Mouse (Mus musculus) kidney, adult 2 months (tissue): ENCODE data around the gene Tbc1d1. TPM values are rescaled to one million over a fixed set of nuclear protein-coding genes. Genes with fewer than 3 reads are reported as not detected.

Experiments
- DNase-seq: peaks from one replicate; pipeline ENCODE4 v3.0.0; 2021
- H3K27ac ChIP-seq: fragments of 200-500 bp; 2 replicates; pipeline ENCODE4 v1.5.1; 2012; ENCODE audit warnings: low read depth, low read length, control low read depth, inconsistent platforms; ENCODE audit not compliant: insufficient read depth
- H3K27me3 ChIP-seq: fragments of 200-500 bp; replicated peaks from 2 replicates; pipeline ENCODE4 v1.6.1; 2012; ENCODE audit warnings: mild to moderate bottlenecking, moderate library complexity, low read length, inconsistent platforms; ENCODE audit not compliant: control insufficient read depth, insufficient read depth
- H3K36me3 ChIP-seq: fragments of 200-500 bp; 2 replicates; pipeline ENCODE4 v1.6.1; 2012; ENCODE audit warnings: mild to moderate bottlenecking, moderate library complexity, low read length, inconsistent platforms; ENCODE audit not compliant: control insufficient read depth, insufficient read depth
- H3K4me1 ChIP-seq: fragments of 200-500 bp; 2 replicates; pipeline ENCODE4 v1.6.1; 2011; ENCODE audit warnings: low read length; ENCODE audit not compliant: control insufficient read depth, insufficient read depth
- H3K4me3 ChIP-seq: fragments of 200-500 bp; 2 replicates; pipeline ENCODE4 v1.5.1; 2011; ENCODE audit warnings: mild to moderate bottlenecking, low read depth, low read length, control low read depth; ENCODE audit not compliant: insufficient read depth
- CTCF ChIP-seq: fragments of 200-500 bp; conservative IDR thresholded peaks from 2 replicates; pipeline ENCODE4 v1.5.1; 2011; ENCODE audit warnings: low read depth, mild to moderate bottlenecking, control low read depth, low read length, moderate library complexity, mixed read lengths; ENCODE audit not compliant: insufficient read depth, insufficient read length
- POLR2A ChIP-seq: fragments of 200-500 bp; IDR thresholded peaks from one replicate; pipeline ENCODE4 v1.6.1; 2011; ENCODE audit warnings: low read depth, low read length, control low read depth
- WGBS: fragments of 180-500 bp; shearing (Covaris S2); methylation state at CpG from one replicate; pipeline ENCODE4 v1.1.7; 2018; 5-methylcytosine and 5-hydroxymethylcytosine counted together
- polyA plus RNA-seq: library from polyadenylated mRNA; depleted of rRNA; stranded (reverse); fragments of >200 nt; gene quantifications from 2 replicates; pipeline ENCODE4 v1.2.3, GENCODE M21; 2012

Gene Tbc1d1
- polyA plus RNA-seq, 1 experiment: 38.3 TPM

GRCm38 (mm10) chr5:64263348-64263747 is 107.2 kb downstream of the Tbc1d1 start:
- Histone ChIP-seq H3K27me3 (no peaks in the 10 kb centered on the region), H3K27ac (peak overlapping the region; percentile 81), H3K4me1 (peaks cover 12% of the 10 kb centered on the region; the same call in 1 of the 2 replicates), H3K4me3 (no peak overlapping the region), H3K36me3 (no peaks in the 10 kb centered on the region)
- no peak for DNase-seq
- TF ChIP-seq POLR2A: no peak
- TF ChIP-seq CTCF: no peak
- WGBS: 70% methylated on average over 11 of the region's 11 CpGs

GRCm38 (mm10) chr5:64263898-64264478 is 107.9 kb downstream of the Tbc1d1 start:
- TF ChIP-seq CTCF (no peak), POLR2A (no peak)
- WGBS: 37% methylated on average over 13 of the region's 13 CpGs
- DNase-seq: peak; percentile 83

GRCm38 (mm10) chr5:64265145-64265544 is 109.0 kb downstream of the Tbc1d1 start:
- Histone ChIP-seq H3K27me3 (no peaks in the 10 kb centered on the region), H3K27ac (peak overlapping the region; percentile 72; the same call in 1 of the 2 replicates), H3K4me1 (peaks cover 15% of the 10 kb centered on the region), H3K4me3 (peak overlapping the region; percentile 33; the same call in 1 of the 2 replicates), H3K36me3 (no peaks in the 10 kb centered on the region)
- WGBS: 13% methylated on average over 3 of the region's 3 CpGs
- TF ChIP-seq POLR2A (no peak), CTCF (peak; percentile 47)
- DNase-seq: peak; percentile 77

More at GRCm38 (mm10) chr5:64263898-64264478, 107.9 kb downstream of the Tbc1d1 start:
- peak overlapping the region; percentile 39 for H3K4me3 ChIP-seq
- peak overlapping the region; percentile 81 for H3K27ac ChIP-seq
- H3K27me3 ChIP-seq: no peaks in the 10 kb centered on the region
- H3K4me1 ChIP-seq: peaks cover 12% of the 10 kb centered on the region; the same call in 1 of the 2 replicates
- no peaks in the 10 kb centered on the region for H3K36me3 ChIP-seq

- peak overlapping the region; percentile 96 for H3K27ac ChIP-seq
- peak overlapping the region; percentile 27; the same call in 1 of the 2 replicates for H3K4me3 ChIP-seq
- no peaks in the 10 kb centered on the region for H3K27me3 ChIP-seq
- WGBS: 41% methylated on average over 3 of the region's 3 CpGs
- peak; percentile 86 for DNase-seq
- TF ChIP-seq CTCF (no peak), POLR2A (no peak)
- H3K4me1 ChIP-seq: peaks cover 15% of the 10 kb centered on the region
- H3K36me3 ChIP-seq: no peaks in the 10 kb centered on the region
Observed at GRCm38 (mm10) chr5:64265906-64266305, 109.8 kb downstream of the Tbc1d1 start.

GRCm38 (mm10) chr5:64266534-64266933 is 110.4 kb downstream of the Tbc1d1 start:
- Histone ChIP-seq H3K4me1 (peaks cover 15% of the 10 kb centered on the region), H3K36me3 (no peaks in the 10 kb centered on the region), H3K27ac (peak overlapping the region; percentile 35; the same call in 1 of the 2 replicates), H3K4me3 (no peak overlapping the region), H3K27me3 (no peaks in the 10 kb centered on the region)
- TF ChIP-seq CTCF (no peak), POLR2A (no peak)
- DNase-seq: peak; percentile 36
- WGBS: 59% methylated on average over 2 of the region's 2 CpGs

- H3K27ac ChIP-seq: 0 out of 2 replicates have a peak overlapping the region, but pooled peaks have one; percentile 0
- 43% methylated on average over 9 of the region's 9 CpGs for WGBS
Observed at GRCm38 (mm10) chr5:64267279-64267678, 111.2 kb downstream of the Tbc1d1 start.

GRCm38 (mm10) chr5:64269669-64270068 is 113.6 kb downstream of the Tbc1d1 start:
- Histone ChIP-seq H3K36me3 (no peaks in the 10 kb centered on the region), H3K4me3 (no peak overlapping the region), H3K4me1 (peaks cover 15% of the 10 kb centered on the region), H3K27me3 (no peaks in the 10 kb centered on the region), H3K27ac (peak overlapping the region; percentile 76)
- TF ChIP-seq POLR2A: no peak
- no peak for TF ChIP-seq CTCF
- no peak for DNase-seq
- WGBS: 36% methylated on average over 7 of the region's 7 CpGs

More at GRCm38 (mm10) chr5:64267279-64267678, 111.2 kb downstream of the Tbc1d1 start:
- Histone ChIP-seq H3K4me3 (no peak overlapping the region), H3K27me3 (no peaks in the 10 kb centered on the region), H3K4me1 (peaks cover 15% of the 10 kb centered on the region), H3K36me3 (no peaks in the 10 kb centered on the region)
- TF ChIP-seq POLR2A (no peak), CTCF (no peak)
- no peak for DNase-seq
